Mouse (Mus musculus) heart, embryonic 14.5 days (tissue): ENCODE measurements around the gene Shisal1. TPM values are rescaled to one million over a fixed set of nuclear protein-coding genes. Genes with fewer than 3 reads are reported as not detected.

Experiments
- ATAC-seq: fragments of 200-750 bp; cut with Nextera tagmentation; 2 replicates; pipeline ENCODE4 v1.8.0; 2017; ENCODE audit warnings: low read depth, moderate TSS enrichment; ENCODE audit not compliant: insufficient number of reproducible peaks, insufficient read depth, low FRiP score
- H3K27ac ChIP-seq, 2 experiments: fragments of 200-500 bp in 1 of 2; fragments of 300-500 bp in 1 of 2; sonication (generic) in 1 of 2; replicated peaks in 1 of 2; 2 replicates each; pipeline ENCODE4 v1.5.1; 2012 to 2014; ENCODE audit warnings: low read depth in 2 of 2, low read length in 2 of 2, control low read depth in 1 of 2, mild to moderate bottlenecking in 1 of 2, mixed read lengths in 1 of 2; ENCODE audit not compliant: control insufficient read depth in 1 of 2, insufficient read depth in 1 of 2
- H3K27me3 ChIP-seq: fragments of 300-500 bp; sonication (generic); 2 replicates; pipeline ENCODE4 v1.6.1; 2014; ENCODE audit warnings: mild to moderate bottlenecking, low read length, control low read depth; ENCODE audit not compliant: control insufficient read depth, insufficient read depth
- H3K36me3 ChIP-seq: fragments of 300-500 bp; sonication (generic); 2 replicates; pipeline ENCODE4 v1.6.1; 2014; ENCODE audit warnings: mild to moderate bottlenecking, control low read depth, low read length, mixed read lengths; ENCODE audit not compliant: control insufficient read depth, insufficient read depth
- H3K4me1 ChIP-seq, 2 experiments: fragments of 200-500 bp in 1 of 2; fragments of 300-500 bp in 1 of 2; sonication (generic) in 1 of 2; 2 replicates each; pipeline ENCODE4 v1.6.1; 2012 to 2014; ENCODE audit warnings: low read length in 2 of 2, control low read depth in 1 of 2, mixed read lengths in 1 of 2; ENCODE audit not compliant: control insufficient read depth in 2 of 2, insufficient read depth in 2 of 2
- H3K4me2 ChIP-seq: fragments of 300-500 bp; sonication (generic); 2 replicates; pipeline ENCODE4 v1.6.1; 2014; ENCODE audit warnings: mild to moderate bottlenecking, low read length
- H3K4me3 ChIP-seq, 2 experiments: fragments of 200-500 bp in 1 of 2; fragments of 300-500 bp in 1 of 2; sonication (generic) in 1 of 2; 2 replicates each; pipeline ENCODE4 v1.5.1; 2012 to 2014; ENCODE audit warnings: low read length in 2 of 2, mild to moderate bottlenecking in 2 of 2, control low read depth in 1 of 2, low read depth in 1 of 2, moderate library complexity in 1 of 2; ENCODE audit not compliant: control insufficient read depth in 1 of 2, insufficient read depth in 1 of 2
- H3K9ac ChIP-seq: fragments of 300-500 bp; sonication (generic); 2 replicates; pipeline ENCODE4 v1.6.1; 2014; ENCODE audit warnings: mild to moderate bottlenecking, low read length
- H3K9me3 ChIP-seq: fragments of 300-500 bp; sonication (generic); 2 replicates; pipeline ENCODE4 v1.6.1; 2016; ENCODE audit warnings: low read length, control low read depth; ENCODE audit not compliant: control insufficient read depth
- WGBS: fragments of 180-500 bp; shearing (Covaris S2); extraction: QIAGEN DNeasy Blood & Tissue Kit; methylation state at CpG from one replicate; pipeline ENCODE4 v1.1.7; 2014; 5-methylcytosine and 5-hydroxymethylcytosine counted together
- polyA plus RNA-seq: library from polyadenylated mRNA; unstranded; fragments of >200 nt; fragmentation: Nextera tagmentation; extraction: Ambion mirVana; gene quantifications from 2 replicates; pipeline ENCODE4 v1.2.1, GENCODE M21; 2014

Shisal1 gene
- polyA plus RNA-seq, 1 experiment from 2014 or later: 0.91 TPM

DNA sequence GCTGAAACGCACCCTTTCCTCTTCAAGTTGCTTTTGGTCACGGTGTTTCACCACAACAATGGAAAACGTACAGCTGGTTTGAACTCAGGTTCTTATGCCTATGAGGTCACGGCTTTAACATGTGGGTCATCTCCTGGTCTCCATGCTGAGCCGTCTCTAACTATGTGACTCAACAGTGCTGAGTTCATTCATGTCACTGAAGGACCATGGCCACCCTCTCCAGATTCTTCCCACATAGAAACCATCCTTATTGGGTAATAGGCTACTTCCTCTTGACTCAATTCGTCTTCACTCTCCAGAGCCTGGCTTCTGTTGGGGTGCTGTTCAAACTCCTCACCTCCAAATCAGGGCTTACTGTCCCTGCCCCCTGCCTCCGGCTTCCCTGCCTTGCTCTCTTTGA is 95.6 kb downstream of the Shisal1 start:
- no peak overlapping the region for H3K9ac ChIP-seq
- no peaks in the 10 kb centered on the region for H3K36me3 ChIP-seq
- no peak overlapping the region for H3K27ac ChIP-seq
- peaks cover 5 to 7% of the 10 kb centered on the region in 2 experiments; a peak in 3 of 4 replicates for H3K4me1 ChIP-seq
- no peak overlapping the region for H3K4me3 ChIP-seq
- H3K4me2 ChIP-seq: no peak overlapping the region
- H3K9me3 ChIP-seq: peaks cover 6% of the 10 kb centered on the region
- 77% methylated on average over 7 of the region's 7 CpGs for WGBS
- no peaks in the 10 kb centered on the region for H3K27me3 ChIP-seq
- no peak for ATAC-seq

DNA sequence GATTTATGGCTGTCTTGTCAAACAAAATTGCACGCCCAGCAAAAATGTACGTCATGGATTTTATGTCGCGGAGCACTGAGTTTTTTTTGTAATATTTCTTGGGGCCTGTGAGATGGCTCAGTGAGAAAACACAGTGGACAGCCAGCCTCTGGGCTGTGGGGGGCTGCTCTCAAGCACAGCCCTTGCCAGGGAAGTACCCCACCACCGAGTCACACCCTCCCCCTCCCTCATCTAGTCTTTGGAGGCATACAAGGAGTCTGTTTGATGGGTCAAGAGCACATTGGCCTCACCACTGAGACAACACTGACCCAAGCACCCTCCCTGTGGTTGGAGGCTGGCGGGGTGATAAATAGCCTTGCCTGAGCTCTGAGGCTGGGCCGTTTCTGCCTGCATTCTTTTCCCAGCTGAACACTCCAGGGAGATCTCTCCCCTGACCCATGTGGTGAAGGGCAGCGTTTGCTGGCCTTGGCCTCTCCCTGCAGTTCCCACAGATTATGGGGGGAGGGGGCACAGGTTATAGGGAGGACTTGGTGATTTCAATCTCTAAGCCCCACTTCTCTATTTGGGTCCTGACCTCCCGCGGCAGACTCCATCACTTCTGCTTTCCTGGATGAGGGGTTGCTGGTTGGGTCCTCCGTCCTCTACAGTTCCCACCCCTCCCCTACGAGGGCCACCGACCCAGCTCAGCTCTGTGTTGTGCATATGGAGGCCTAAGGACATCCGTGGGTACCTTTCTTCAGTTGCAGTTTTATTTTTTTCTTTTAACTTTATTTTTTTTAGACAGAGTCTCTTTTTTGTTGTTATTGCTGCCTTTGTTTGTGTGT is 96.8 kb downstream of the Shisal1 start:
- Histone ChIP-seq H3K27me3 (no peaks in the 10 kb centered on the region), H3K4me1 (peaks cover 5 to 7% of the 10 kb centered on the region in 2 experiments; a peak in 3 of 4 replicates), H3K9me3 (peaks cover 6% of the 10 kb centered on the region), H3K27ac (no peak overlapping the region), H3K4me2 (no peak overlapping the region), H3K4me3 (no peak overlapping the region), H3K36me3 (no peaks in the 10 kb centered on the region), H3K9ac (no peak overlapping the region)
- no peak for ATAC-seq
- 52% methylated on average over 14 of the region's 14 CpGs for WGBS

DNA sequence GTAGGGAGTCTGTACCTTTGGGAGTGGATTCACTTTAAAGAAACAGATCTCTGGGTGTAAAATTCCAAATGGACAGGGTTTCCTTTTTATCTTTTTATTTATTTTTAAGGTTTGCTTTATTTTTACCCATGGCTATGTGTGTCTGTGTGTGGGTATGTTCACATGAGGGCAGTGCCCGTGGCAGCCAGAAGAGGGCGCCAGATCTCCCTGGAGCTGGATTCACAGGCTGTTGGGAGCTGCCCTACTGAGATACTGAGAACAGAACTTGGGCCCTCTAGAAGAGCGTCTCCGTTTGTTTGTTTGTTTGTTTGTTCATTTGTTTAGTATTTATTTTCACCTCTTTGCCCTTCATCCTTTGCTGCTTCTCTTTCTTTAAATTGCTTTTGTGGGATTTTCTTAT is 98.1 kb downstream of the Shisal1 start:
- peaks cover 6% of the 10 kb centered on the region for H3K9me3 ChIP-seq
- no peak overlapping the region for H3K9ac ChIP-seq
- no peaks in the 10 kb centered on the region for H3K27me3 ChIP-seq
- H3K4me3 ChIP-seq: no peak overlapping the region
- peaks cover 5 to 7% of the 10 kb centered on the region in 2 experiments; a peak in 3 of 4 replicates for H3K4me1 ChIP-seq
- no peak overlapping the region for H3K4me2 ChIP-seq
- H3K36me3 ChIP-seq: no peaks in the 10 kb centered on the region
- ATAC-seq: no peak
- no peak overlapping the region for H3K27ac ChIP-seq
- WGBS: 87% methylated on average over 4 of the region's 4 CpGs

DNA sequence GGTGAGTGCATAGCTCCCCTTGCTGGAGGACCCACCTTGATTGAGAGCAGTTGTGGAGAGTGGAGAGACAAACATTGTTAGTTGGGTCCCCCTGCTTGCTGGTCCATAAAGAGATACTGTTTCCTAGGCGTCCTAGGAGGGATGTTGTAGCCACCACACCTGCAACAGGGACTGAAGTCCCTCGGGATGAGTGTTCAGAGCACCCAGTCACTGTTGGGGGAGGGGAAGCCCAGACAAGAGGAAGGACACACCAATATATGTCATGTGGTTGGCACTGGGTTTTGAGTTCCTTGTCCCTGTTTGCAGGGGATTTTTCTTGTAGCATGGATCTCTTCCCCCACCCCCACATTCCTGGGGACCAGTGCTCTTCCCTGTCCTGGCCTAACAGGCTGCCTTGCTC is 106.0 kb downstream of the Shisal1 start:
- Histone ChIP-seq H3K4me3 (no peak overlapping the region), H3K4me1 (peaks cover 3 to 9% of the 10 kb centered on the region in 2 experiments; a peak in 3 of 4 replicates), H3K9ac (no peak overlapping the region), H3K4me2 (no peak overlapping the region), H3K9me3 (no peaks in the 10 kb centered on the region), H3K27ac (no peak overlapping the region), H3K36me3 (no peaks in the 10 kb centered on the region), H3K27me3 (no peaks in the 10 kb centered on the region)
- no peak for ATAC-seq
- 53% methylated on average over 2 of the region's 2 CpGs for WGBS

DNA sequence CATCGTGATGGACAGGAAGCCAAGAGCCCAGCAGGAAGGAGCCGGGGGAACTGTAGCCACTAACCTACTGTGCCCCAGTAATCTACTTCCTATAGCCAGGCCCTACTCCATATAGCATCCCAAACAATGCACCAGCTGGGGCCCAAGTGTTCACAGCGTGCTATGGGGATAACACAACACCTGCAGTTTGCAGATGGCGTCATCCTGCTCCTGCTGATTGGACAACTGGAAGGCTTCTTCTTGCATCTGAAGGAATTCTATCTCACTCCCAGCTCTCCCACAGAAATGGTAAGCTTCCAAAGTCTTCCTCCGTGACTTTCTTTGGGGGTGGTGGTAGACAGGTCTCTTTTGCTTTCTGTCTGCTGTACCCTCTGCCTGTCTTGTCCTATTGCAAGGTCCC is 109.3 kb downstream of the Shisal1 start:
- H3K36me3 ChIP-seq: no peaks in the 10 kb centered on the region
- no peak overlapping the region for H3K4me3 ChIP-seq
- H3K4me1 ChIP-seq: peaks cover 3 to 9% of the 10 kb centered on the region in 2 experiments; a peak in 3 of 4 replicates
- H3K27ac ChIP-seq: no peak overlapping the region
- H3K27me3 ChIP-seq: no peaks in the 10 kb centered on the region
- H3K9me3 ChIP-seq: no peaks in the 10 kb centered on the region
- H3K9ac ChIP-seq: no peak overlapping the region
- no peak overlapping the region for H3K4me2 ChIP-seq
- 70% methylated on average over 5 of the region's 5 CpGs for WGBS
- ATAC-seq: no peak

DNA sequence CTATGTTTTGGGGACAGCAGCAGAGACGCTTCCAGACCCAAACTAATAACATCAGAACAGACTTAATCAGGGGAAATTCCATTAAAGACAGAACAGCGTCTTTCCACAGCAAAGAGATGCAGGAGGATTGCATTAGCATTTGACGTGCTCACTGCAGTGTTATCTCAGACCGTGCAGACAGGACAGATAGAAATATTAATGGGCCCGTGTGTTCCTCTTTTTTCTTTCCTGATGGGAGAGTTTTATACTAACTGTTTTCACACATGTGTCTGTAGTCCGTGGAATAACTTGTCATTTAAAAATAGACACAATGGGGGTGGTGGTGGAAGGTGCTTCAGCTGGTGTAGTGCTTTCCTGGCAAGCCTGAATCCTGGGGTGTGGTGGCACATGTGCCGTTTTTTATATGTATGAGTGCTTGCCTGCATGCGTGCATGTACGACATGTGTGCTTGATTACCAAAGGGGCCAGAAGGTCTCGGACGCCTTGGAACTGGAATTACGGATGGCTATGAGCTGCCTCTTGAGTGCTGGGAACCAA is 110.5 kb downstream of the Shisal1 start:
- no peak for ATAC-seq
- peaks cover 3 to 9% of the 10 kb centered on the region in 2 experiments; a peak in 3 of 4 replicates for H3K4me1 ChIP-seq
- 64% methylated on average over 12 of the region's 12 CpGs for WGBS
- no peaks in the 10 kb centered on the region for H3K27me3 ChIP-seq
- no peaks in the 10 kb centered on the region for H3K9me3 ChIP-seq
- H3K9ac ChIP-seq: no peak overlapping the region
- H3K4me2 ChIP-seq: no peak overlapping the region
- H3K4me3 ChIP-seq: no peak overlapping the region
- H3K36me3 ChIP-seq: no peaks in the 10 kb centered on the region
- no peak overlapping the region for H3K27ac ChIP-seq

DNA sequence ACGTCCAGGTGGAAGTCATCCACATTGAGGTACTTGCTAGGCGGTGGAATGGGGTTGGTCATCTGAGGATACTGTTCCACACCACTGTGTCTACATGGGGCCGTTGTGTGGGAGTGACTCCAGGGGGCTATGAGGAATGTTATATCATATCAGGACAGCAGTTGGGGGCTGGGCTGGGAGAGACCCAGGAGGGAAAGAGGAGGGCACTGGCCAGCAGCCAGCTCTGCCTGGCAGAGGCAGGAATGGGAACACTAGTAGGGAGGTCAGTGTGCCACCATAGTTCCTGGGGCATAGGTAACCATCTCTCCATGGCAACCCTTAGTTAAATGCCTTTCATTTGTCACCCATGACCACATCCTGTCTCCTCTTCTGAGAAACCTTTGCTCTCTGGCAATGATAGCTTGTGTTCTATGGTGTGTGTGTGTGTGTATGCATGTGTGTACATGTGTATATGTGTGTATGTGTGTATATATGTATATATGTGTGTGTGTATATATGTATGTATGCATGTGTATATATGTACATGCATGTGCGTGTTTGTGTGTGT is 115.8 kb downstream of the Shisal1 start:
- no peak overlapping the region for H3K4me2 ChIP-seq
- ATAC-seq: no peak
- peaks cover 0 to 3% of the 10 kb centered on the region in 2 experiments; a peak in 2 of 4 replicates for H3K4me1 ChIP-seq
- H3K27me3 ChIP-seq: no peaks in the 10 kb centered on the region
- no peak overlapping the region for H3K4me3 ChIP-seq
- H3K9ac ChIP-seq: no peak overlapping the region
- WGBS: 68% methylated on average over 4 of the region's 4 CpGs
- no peak overlapping the region for H3K27ac ChIP-seq
- no peaks in the 10 kb centered on the region for H3K36me3 ChIP-seq
- no peaks in the 10 kb centered on the region for H3K9me3 ChIP-seq
